Mouse (Mus musculus): Measurements from ENCODE around the gene Fbxw7.
A peak's percentile ranks its signal among the peaks of the same experiment; 100 is the strongest.
"Not testable (repeated sequence)": the region's sequence is repeated elsewhere in the genome, so short reads cannot be mapped to it uniquely, and the experiment has no call there.

Fbxw7 gene

GRCm38 (mm10) chr3:84826938-84827337 lies 11.9 kb downstream of the Fbxw7 start:
- DNase-seq (ENCODE audit: low spot score in 2 of 2) = no peak

- DNase-seq (ENCODE audit: low spot score in 2 of 2) = no peak
Measured at GRCm38 (mm10) chr3:84827617-84828016, 12.5 kb downstream of the Fbxw7 start.

GRCm38 (mm10) chr3:84829366-84829765 lies 14.3 kb downstream of the Fbxw7 start:
- no peak for DNase-seq (ENCODE audit: low spot score in 2 of 2)

GRCm38 (mm10) chr3:84836029-84836428 lies 21.0 kb downstream of the Fbxw7 start:
- no peak for DNase-seq (ENCODE audit: low spot score in 2 of 2)

GRCm38 (mm10) chr3:84837984-84838383 lies 22.9 kb downstream of the Fbxw7 start:
- DNase-seq (ENCODE audit: low spot score in 2 of 2) = no peak

- DNase-seq (ENCODE audit: low spot score in 2 of 2) = no peak
Measured at GRCm38 (mm10) chr3:84839499-84839898, 24.4 kb downstream of the Fbxw7 start.

- no peak for DNase-seq (ENCODE audit: low spot score in 2 of 2)
Measured at GRCm38 (mm10) chr3:84841271-84841670, 26.2 kb downstream of the Fbxw7 start.

GRCm38 (mm10) chr3:84842793-84843192 lies 27.7 kb downstream of the Fbxw7 start:
- DNase-seq (ENCODE audit: low spot score in 2 of 2) = no peak

- peak in 1 of 2 experiments; percentile 35 for DNase-seq (ENCODE audit: low spot score in 2 of 2)
Measured at GRCm38 (mm10) chr3:84843594-84843993, 28.5 kb downstream of the Fbxw7 start.

GRCm38 (mm10) chr3:84848798-84849197 lies 33.7 kb downstream of the Fbxw7 start:
- no peak for DNase-seq (ENCODE audit: low spot score in 2 of 2)

GRCm38 (mm10) chr3:84850418-84850817 lies 35.4 kb downstream of the Fbxw7 start:
- no peak for DNase-seq (ENCODE audit: low spot score in 2 of 2)

GRCm38 (mm10) chr3:84851801-84852200 lies 36.7 kb downstream of the Fbxw7 start:
- no peak for DNase-seq (ENCODE audit: low spot score in 2 of 2)

- DNase-seq (ENCODE audit: low spot score in 2 of 2) = no peak
Measured at GRCm38 (mm10) chr3:84852877-84853276, 37.8 kb downstream of the Fbxw7 start.

- DNase-seq (ENCODE audit: low spot score in 2 of 2) = no peak
Measured at GRCm38 (mm10) chr3:84854440-84854839, 39.4 kb downstream of the Fbxw7 start.

- DNase-seq (ENCODE audit: low spot score in 2 of 2) = no peak
Measured at GRCm38 (mm10) chr3:84860669-84861068, 45.6 kb downstream of the Fbxw7 start.

- DNase-seq (ENCODE audit: low spot score in 2 of 2) = not testable (repeated sequence)
Measured at GRCm38 (mm10) chr3:84861817-84862216, 46.7 kb downstream of the Fbxw7 start.

- no peak for DNase-seq (ENCODE audit: low spot score in 2 of 2)
Measured at GRCm38 (mm10) chr3:84865684-84866083, 50.6 kb downstream of the Fbxw7 start.

- DNase-seq (ENCODE audit: low spot score in 2 of 2) = no peak
Measured at GRCm38 (mm10) chr3:84866866-84867265, 51.8 kb downstream of the Fbxw7 start.

- no peak for DNase-seq (ENCODE audit: low spot score in 2 of 2)
Measured at GRCm38 (mm10) chr3:84867434-84867975, 52.4 kb downstream of the Fbxw7 start.

- DNase-seq (ENCODE audit: low spot score in 2 of 2) = no peak
Measured at GRCm38 (mm10) chr3:84867991-84868390, 52.9 kb downstream of the Fbxw7 start.

GRCm38 (mm10) chr3:84870126-84870525 lies 55.1 kb downstream of the Fbxw7 start:
- no peak for DNase-seq (ENCODE audit: low spot score in 2 of 2)

- no peak for DNase-seq (ENCODE audit: low spot score in 2 of 2)
Measured at GRCm38 (mm10) chr3:84875306-84875705, 60.2 kb downstream of the Fbxw7 start.

GRCm38 (mm10) chr3:84876211-84876610 lies 61.1 kb downstream of the Fbxw7 start:
- no peak for DNase-seq (ENCODE audit: low spot score in 2 of 2)

- DNase-seq (ENCODE audit: low spot score in 2 of 2) = no peak
Measured at GRCm38 (mm10) chr3:84883817-84884483, 68.9 kb downstream of the Fbxw7 start.

All from frontal cortex, postnatal 25 days (tissue).